Mouse (Mus musculus) midbrain, embryonic 12.5 days (tissue): ENCODE results near the gene Pofut2. TPM values are rescaled to one million over a fixed set of nuclear protein-coding genes. Genes with fewer than 3 reads are reported as not detected.

ENCODE experiments used
- ATAC-seq: fragments of 200-750 bp; cut with Nextera tagmentation; 2 replicates; pipeline ENCODE4 v1.8.0; 2017; ENCODE audit warnings: low read depth, moderate TSS enrichment, moderate library complexity; ENCODE audit not compliant: low FRiP score
- H3K27ac ChIP-seq: fragments of 300-500 bp; sonication (generic); replicated peaks from 2 replicates; pipeline ENCODE4 v1.5.1; 2016; ENCODE audit warnings: mild to moderate bottlenecking
- H3K27me3 ChIP-seq: fragments of 300-500 bp; sonication (generic); 2 replicates; pipeline ENCODE4 v1.6.1; 2016; ENCODE audit warnings: mild to moderate bottlenecking
- H3K36me3 ChIP-seq: fragments of 300-500 bp; sonication (generic); 2 replicates; pipeline ENCODE4 v1.6.1; 2016
- H3K4me1 ChIP-seq: fragments of 300-500 bp; sonication (generic); 2 replicates; pipeline ENCODE4 v1.6.1; 2016
- H3K4me2 ChIP-seq: fragments of 300-500 bp; sonication (generic); replicated peaks from 2 replicates; pipeline ENCODE4 v1.6.1; 2016; ENCODE audit warnings: mild to moderate bottlenecking, moderate library complexity
- H3K4me3 ChIP-seq: fragments of 300-500 bp; sonication (generic); 2 replicates; pipeline ENCODE4 v1.5.1; 2016; ENCODE audit warnings: mild to moderate bottlenecking
- H3K9ac ChIP-seq: fragments of 300-500 bp; sonication (generic); replicated peaks from 2 replicates; pipeline ENCODE4 v1.6.1; 2016; ENCODE audit warnings: mild to moderate bottlenecking, moderate library complexity
- H3K9me3 ChIP-seq: fragments of 300-500 bp; sonication (generic); 2 replicates; pipeline ENCODE4 v1.6.1; 2016; ENCODE audit warnings: mild to moderate bottlenecking
- WGBS: fragments of 180-500 bp; shearing (Covaris S2); methylation state at CpG from one replicate; pipeline ENCODE4 v1.1.7; 2016; 5-methylcytosine and 5-hydroxymethylcytosine counted together
- polyA plus RNA-seq: library from polyadenylated mRNA; unstranded; fragments of >200 nt; fragmentation: Nextera tagmentation; extraction: Ambion mirVana; gene quantifications from 2 replicates; pipeline ENCODE4 v1.2.1, GENCODE M21; 2016

Gene Pofut2
- polyA plus RNA-seq, 1 experiment from 2014 or later, result 80.7 TPM

DNA sequence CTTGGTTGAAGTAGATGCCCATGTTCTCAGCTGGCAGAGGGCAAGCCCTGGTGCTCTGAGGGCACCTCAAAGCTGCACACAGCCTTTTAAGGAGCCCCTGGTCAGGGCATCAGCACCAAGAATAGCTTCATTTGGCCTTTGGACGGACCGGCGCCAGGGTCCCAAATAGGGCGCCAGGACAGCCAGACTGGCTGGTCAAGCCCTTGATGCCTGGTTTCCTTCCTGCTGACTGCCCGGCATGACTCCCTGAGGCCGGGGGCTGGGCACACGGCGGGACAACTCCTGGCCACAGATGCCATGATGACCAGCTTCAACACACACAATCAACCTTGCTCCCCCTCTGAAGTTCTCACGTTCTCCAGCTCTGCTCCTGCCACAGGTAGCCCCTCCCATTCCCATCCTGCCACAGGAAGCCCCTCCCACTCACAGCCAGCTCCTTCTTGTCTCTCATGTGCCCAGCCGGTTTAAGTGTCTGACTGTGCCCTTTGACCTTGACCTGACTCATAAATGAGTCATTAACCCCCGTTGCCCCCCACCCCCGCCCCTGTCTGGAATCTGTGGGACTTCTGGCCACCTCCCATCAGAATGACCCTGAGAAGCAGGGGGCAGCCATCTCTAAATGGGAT is 23.9 kb upstream of the Pofut2 start:
- 83% methylated on average over 12 of the region's 12 CpGs for whole genome bisulfite sequencing
- H3K27me3 ChIP-seq, result no peaks in the 10 kb centered on the region
- no peak for ATAC-seq
- no peak overlapping the region for H3K4me2 ChIP-seq
- no peaks in the 10 kb centered on the region for H3K9me3 ChIP-seq
- no peak overlapping the region for H3K27ac ChIP-seq
- H3K36me3 ChIP-seq, result no peaks in the 10 kb centered on the region
- H3K4me3 ChIP-seq, result no peak overlapping the region
- H3K9ac ChIP-seq, result no peak overlapping the region
- H3K4me1 ChIP-seq, result no peaks in the 10 kb centered on the region

DNA sequence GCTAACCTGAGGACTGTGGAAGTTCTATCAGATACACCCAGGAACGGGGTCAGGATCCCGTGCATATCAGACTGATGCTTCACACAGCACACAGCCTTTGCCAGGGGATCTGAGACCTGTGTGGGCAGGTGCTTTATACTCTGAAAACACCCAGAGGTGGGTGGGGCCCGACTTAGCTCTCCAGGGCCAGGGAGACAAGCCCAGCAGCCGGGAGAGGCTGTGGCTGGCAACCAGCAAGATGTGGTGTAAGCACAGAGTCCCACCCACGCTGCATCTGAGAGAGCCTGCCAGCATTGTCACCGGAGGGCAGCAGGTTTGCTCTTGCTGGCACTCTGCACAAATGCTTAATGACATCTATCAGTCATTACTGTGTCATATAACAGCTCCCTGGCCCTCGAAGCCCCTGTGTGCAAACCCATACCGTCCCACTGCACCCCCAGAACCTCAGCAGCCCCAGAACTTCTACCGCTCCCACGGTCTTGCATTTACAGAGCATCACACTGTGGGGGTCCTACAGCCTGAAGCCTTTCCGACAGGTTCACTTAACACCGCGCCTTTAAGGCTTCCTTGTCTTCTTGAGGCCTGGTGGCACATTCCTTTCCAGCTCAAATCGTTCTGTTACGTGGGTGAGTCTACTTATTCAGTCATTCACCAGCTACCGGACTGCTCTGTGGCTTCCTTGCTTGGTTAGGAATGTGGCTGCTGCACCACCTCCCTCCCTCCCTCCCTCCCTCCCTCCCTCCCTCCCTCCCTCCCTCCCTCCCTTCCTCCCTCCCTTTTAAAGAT is 21.0 kb upstream of the Pofut2 start:
- no peak overlapping the region for H3K4me2 ChIP-seq

DNA sequence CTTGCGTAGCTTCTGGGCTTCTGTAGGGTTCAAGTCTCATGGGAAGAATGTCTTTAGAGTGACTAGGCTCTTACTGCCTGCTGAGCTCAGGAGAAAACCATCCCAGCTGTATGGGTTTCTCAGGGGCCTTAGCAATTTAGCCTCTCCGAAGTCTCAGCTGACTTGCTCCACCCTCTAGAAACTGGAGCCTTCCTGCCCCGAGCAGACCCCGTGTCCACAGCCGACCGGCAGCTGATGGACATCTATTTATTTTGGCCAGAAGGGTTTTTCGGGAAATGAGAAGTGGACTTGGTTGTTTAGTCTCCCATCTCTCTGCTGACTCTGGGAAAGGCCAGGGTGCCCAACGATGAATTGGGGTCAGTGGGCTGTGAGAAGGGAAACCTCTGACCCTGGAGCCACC is 18.3 kb upstream of the Pofut2 start:
- Histone ChIP-seq H3K9me3 (no peaks in the 10 kb centered on the region), H3K9ac (no peak overlapping the region), H3K4me2 (no peak overlapping the region), H3K4me1 (no peaks in the 10 kb centered on the region), H3K36me3 (no peaks in the 10 kb centered on the region), H3K27ac (no peak overlapping the region), H3K4me3 (no peak overlapping the region), H3K27me3 (no peaks in the 10 kb centered on the region)
- no peak for ATAC-seq
- 82% methylated on average over 8 of the region's 8 CpGs for WGBS

More for the DNA sequence above, 21.0 kb upstream of the Pofut2 start:
- Histone ChIP-seq H3K9me3 (no peaks in the 10 kb centered on the region), H3K4me3 (no peak overlapping the region), H3K27ac (no peak overlapping the region), H3K27me3 (no peaks in the 10 kb centered on the region), H3K9ac (no peak overlapping the region), H3K36me3 (no peaks in the 10 kb centered on the region), H3K4me1 (no peaks in the 10 kb centered on the region)
- 76% methylated on average over 16 of the region's 16 CpGs for WGBS
- no peak for ATAC-seq

DNA sequence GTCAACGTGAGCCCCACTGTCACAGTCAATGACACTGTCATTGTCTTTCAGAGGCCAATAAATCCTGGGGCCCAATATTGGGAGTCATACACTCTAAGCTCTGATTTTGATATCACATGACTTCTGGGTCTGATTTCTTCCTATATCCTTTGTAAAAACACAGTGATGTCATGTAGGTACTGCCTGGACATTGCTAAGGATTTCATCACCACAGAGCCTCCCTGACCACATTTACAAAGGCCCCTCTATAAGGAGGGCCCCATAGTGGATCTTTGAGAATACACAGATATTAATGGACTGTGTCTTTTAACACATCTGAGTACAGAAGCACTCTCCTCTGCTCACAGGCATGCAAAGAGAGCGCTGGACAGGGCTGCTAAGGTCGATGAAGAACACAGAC is 16.6 kb upstream of the Pofut2 start:
- no peaks in the 10 kb centered on the region for H3K9me3 ChIP-seq
- H3K36me3 ChIP-seq, result no peaks in the 10 kb centered on the region
- H3K27ac ChIP-seq, result no peak overlapping the region
- no peaks in the 10 kb centered on the region for H3K27me3 ChIP-seq
- no peak overlapping the region for H3K4me2 ChIP-seq
- no peak overlapping the region for H3K4me3 ChIP-seq
- no peak overlapping the region for H3K9ac ChIP-seq
- 84% methylated on average over 3 of the region's 3 CpGs for WGBS
- no peak for ATAC-seq
- no peaks in the 10 kb centered on the region for H3K4me1 ChIP-seq

DNA sequence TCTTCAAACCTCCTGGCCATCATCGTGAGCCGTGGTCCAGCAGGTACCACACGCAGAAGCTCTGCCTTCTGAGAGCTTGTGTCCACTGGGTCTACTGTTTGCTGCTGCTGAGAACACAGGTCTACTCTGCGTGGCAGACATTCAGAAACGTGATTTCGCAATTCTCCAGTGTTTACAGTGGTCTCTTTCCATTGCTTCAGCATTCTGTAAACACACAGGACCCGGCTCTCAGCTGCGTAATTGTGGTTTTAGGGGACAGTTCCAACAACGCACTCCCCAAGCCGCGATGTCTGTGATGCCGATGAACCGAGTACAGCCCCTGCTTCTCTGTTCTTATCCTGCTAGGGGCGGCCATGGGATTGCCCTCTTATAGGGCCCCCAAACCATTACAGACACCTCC is 16.1 kb upstream of the Pofut2 start:
- no peaks in the 10 kb centered on the region for H3K27me3 ChIP-seq
- H3K9ac ChIP-seq, result no peak overlapping the region
- no peak overlapping the region for H3K4me3 ChIP-seq
- no peak overlapping the region for H3K27ac ChIP-seq
- WGBS, result 94% methylated on average over 14 of the region's 14 CpGs
- H3K4me1 ChIP-seq, result no peaks in the 10 kb centered on the region
- no peak overlapping the region for H3K4me2 ChIP-seq
- no peak for ATAC-seq
- H3K9me3 ChIP-seq, result no peaks in the 10 kb centered on the region
- H3K36me3 ChIP-seq, result no peaks in the 10 kb centered on the region

DNA sequence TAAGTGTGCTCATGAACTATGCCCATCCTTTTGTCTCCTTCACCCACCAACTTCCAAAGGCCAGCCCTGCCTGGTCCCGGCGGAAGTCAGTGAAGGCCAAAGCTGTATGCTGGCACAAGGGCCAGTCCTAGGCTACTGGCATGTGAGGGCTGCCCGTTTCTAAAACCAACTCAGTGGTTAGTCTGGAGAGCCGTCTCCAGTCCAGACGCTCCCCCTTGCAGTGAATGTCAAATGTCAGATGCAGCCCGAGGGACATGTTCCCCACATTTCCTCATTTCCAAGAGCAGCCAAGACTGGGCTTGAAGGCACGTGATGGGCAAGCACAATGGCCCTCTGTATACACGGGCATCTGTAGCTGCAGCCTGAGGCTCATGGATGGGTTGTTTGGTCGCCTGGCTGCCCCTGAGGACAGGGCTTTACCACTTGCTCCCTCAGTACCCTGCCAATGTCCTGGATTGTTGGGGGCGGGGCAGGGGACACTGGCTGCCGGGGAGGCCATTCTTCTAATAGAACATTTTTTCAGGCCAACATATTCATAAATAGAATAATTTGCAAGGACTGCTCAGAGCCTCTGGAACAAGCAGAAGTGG is 15.4 kb upstream of the Pofut2 start:
- Histone ChIP-seq H3K27me3 (no peaks in the 10 kb centered on the region), H3K9me3 (no peaks in the 10 kb centered on the region), H3K9ac (no peak overlapping the region), H3K4me3 (no peak overlapping the region), H3K27ac (no peak overlapping the region), H3K4me1 (no peaks in the 10 kb centered on the region), H3K4me2 (no peak overlapping the region), H3K36me3 (no peaks in the 10 kb centered on the region)
- 80% methylated on average over 11 of the region's 11 CpGs for WGBS
- ATAC-seq, result no peak

DNA sequence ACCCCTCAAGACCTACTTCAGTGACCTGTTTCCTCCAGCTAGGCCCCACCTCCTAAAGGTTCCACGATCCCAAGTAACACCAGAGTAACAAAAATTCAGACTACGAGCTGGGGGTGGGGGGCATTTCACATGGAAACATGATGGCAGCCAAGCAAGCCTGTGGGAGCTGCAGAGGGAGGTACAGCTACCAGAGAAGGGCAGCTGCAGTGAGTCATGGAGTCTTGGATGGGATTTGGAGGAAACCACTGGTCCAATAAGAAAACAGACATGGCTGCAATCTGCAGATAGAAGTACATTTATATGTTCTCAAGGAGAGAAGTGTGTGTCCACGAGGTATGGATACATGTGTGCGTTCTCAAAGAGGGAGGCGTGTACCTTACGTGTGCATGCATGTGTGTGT is 14.2 kb upstream of the Pofut2 start:
- Histone ChIP-seq H3K4me2 (no peak overlapping the region), H3K9me3 (no peaks in the 10 kb centered on the region), H3K4me1 (no peaks in the 10 kb centered on the region), H3K27ac (no peak overlapping the region), H3K4me3 (no peak overlapping the region), H3K27me3 (no peaks in the 10 kb centered on the region), H3K9ac (no peak overlapping the region), H3K36me3 (no peaks in the 10 kb centered on the region)
- ATAC-seq, result no peak
- WGBS, result 91% methylated on average over 6 of the region's 6 CpGs

DNA sequence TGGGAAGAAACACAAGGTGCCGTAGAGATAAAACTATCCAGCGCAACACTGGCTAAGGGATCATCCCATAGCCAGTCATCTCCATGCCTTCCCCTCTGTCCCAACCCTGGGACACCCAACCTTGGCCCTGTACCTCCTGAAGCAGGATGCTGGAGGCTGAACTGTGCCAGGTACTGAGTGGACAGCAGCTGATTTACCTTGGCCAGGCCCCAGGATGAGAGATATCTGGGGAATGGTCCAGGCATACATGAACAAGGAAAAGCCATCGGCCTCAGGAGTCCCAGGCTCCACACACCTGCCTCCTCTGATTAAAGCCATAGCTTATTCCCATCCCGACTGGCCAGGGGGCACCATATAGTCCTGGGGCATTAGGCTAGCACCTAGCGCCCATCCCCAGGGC is 12.0 kb upstream of the Pofut2 start:
- Histone ChIP-seq H3K4me3 (no peak overlapping the region), H3K4me1 (no peaks in the 10 kb centered on the region; the same call in 1 of the 2 replicates), H3K27me3 (peaks cover under 1% of the 10 kb centered on the region; the same call in 1 of the 2 replicates), H3K9ac (no peak overlapping the region), H3K27ac (no peak overlapping the region), H3K36me3 (no peaks in the 10 kb centered on the region), H3K9me3 (no peaks in the 10 kb centered on the region), H3K4me2 (no peak overlapping the region)
- no peak for ATAC-seq
- 87% methylated on average over 5 of the region's 5 CpGs for WGBS

DNA sequence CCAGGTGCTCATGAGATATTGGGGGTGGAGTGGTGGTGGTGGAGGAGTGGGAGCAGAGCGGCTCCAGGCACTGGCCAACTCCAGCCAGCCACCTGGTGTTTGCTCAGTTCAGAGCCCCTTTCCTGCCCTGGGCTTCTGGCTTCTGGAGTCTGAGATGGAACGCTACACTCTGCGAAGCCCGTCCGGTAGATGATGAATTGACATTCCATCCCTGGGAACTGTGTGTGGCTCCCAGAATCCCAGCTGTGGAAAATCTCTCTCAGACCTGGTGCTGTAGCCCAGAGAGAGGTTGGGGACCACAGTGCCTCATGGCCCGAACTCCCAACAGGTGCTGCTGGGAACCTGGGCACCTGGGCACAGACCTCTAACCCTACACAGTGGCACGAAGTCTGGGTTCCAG is 11.3 kb upstream of the Pofut2 start:
- Histone ChIP-seq H3K36me3 (no peaks in the 10 kb centered on the region), H3K9ac (no peak overlapping the region), H3K4me1 (peaks cover 5% of the 10 kb centered on the region; the same call in 1 of the 2 replicates), H3K9me3 (no peaks in the 10 kb centered on the region), H3K4me3 (no peak overlapping the region), H3K27me3 (peaks cover 3% of the 10 kb centered on the region; the same call in 1 of the 2 replicates), H3K27ac (no peak overlapping the region), H3K4me2 (no peak overlapping the region)
- 86% methylated on average over 7 of the region's 7 CpGs for WGBS
- ATAC-seq, result no peak

DNA sequence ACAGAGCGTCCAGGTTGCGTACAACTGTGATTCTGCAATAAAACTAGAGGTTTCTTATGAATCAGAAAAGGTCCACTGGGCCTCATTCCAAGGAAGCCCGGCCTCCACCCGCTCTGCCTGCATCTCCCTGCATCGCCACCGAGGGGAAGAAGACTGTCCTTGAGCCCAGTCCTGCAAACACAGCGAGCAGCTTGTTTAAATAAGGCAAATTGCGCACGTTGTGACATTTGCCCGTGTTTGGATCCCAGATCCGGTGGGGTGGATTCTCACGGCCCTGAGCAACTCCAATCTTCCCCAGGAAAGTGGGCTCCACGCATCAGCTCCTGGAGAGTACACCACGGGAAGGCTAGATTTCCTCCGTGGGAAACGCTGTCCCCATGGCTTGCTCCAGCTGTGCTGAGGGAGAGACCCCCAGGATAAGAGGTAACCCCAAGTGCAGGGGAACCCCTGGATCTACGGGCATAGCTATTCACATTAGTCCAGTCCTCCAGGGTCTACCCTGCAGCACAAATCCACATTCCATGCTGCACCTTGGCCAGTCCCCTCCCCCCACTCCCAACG is 7.7 kb upstream of the Pofut2 start:
- Histone ChIP-seq H3K4me2 (no peak overlapping the region), H3K9ac (no peak overlapping the region), H3K27ac (no peak overlapping the region), H3K27me3 (peaks cover 3% of the 10 kb centered on the region; the same call in 1 of the 2 replicates), H3K4me3 (no peak overlapping the region), H3K36me3 (no peaks in the 10 kb centered on the region), H3K9me3 (no peaks in the 10 kb centered on the region), H3K4me1 (peaks cover 10% of the 10 kb centered on the region; the same call in 1 of the 2 replicates)
- ATAC-seq, result no peak
- WGBS, result 63% methylated on average over 18 of the region's 18 CpGs

DNA sequence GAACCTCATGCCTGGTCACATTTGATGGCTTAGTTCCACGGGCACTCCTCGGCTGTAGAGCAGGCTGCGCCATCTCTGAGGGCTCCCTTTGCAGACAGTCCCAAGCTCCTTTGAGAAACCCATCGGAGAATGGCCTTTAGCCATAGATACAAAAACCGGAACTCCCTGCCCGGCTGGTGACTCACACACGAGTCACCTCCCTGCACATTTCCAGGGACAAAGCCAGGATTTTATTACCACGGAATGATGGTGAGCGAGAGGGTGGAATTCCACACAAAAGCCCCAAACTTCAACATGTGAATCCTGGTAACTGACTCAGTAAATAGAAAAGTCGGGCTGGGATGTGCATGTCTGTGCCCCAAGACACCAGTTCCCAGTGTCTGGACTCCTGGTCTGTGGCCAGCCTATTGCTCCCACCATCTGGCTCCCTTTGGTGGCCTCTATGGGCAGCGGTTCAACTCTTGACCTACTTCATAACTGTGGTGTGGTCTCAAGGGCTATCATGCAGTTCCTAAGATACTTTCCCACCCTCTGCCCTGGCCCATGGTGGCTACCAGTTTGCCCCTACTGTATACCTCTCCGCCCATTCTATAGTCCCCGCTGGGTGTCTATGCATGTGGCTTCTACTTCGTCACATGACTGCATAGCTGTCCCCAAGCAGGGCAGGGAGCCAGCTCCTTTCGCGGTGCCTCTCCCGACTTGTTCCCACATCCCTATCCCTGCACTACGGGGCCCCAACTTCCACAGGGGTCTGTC is 7.1 kb upstream of the Pofut2 start:
- Histone ChIP-seq H3K9ac (no peak overlapping the region), H3K4me1 (peaks cover 10% of the 10 kb centered on the region; the same call in 1 of the 2 replicates), H3K4me2 (no peak overlapping the region), H3K36me3 (no peaks in the 10 kb centered on the region), H3K27ac (no peak overlapping the region), H3K27me3 (peaks cover 3% of the 10 kb centered on the region; the same call in 1 of the 2 replicates), H3K9me3 (no peaks in the 10 kb centered on the region), H3K4me3 (no peak overlapping the region)
- WGBS, result 79% methylated on average over 18 of the region's 18 CpGs
- ATAC-seq, result peak; percentile 35; the same call in 1 of the 2 replicates
